Mouse (Mus musculus) liver, embryonic 13.5 days (tissue): ENCODE measurements around the gene Ubox5. TPM values are rescaled to one million over a fixed set of nuclear protein-coding genes. Genes with fewer than 3 reads are reported as not detected.
A peak's percentile ranks its signal among the peaks of the same experiment; 100 is the strongest.

Source experiments
- ATAC-seq: fragments of 200-750 bp; cut with Nextera tagmentation; 2 replicates; pipeline ENCODE4 v1.8.0; 2017; ENCODE audit warnings: low read depth, mild to moderate bottlenecking, moderate number of reproducible peaks, moderate library complexity
- DNase-seq: peaks from one replicate; pipeline ENCODE4 v3.0.0; 2022
- H3K27ac ChIP-seq: fragments of 300-500 bp; sonication (generic); 2 replicates; pipeline ENCODE4 v1.5.1; 2015; ENCODE audit warnings: moderate library complexity, mild to moderate bottlenecking, inconsistent platforms
- H3K27me3 ChIP-seq: fragments of 300-500 bp; sonication (generic); 2 replicates; pipeline ENCODE4 v1.6.1; 2015; ENCODE audit warnings: mild to moderate bottlenecking, inconsistent platforms
- H3K36me3 ChIP-seq: fragments of 300-500 bp; sonication (generic); 2 replicates; pipeline ENCODE4 v1.6.1; 2015; ENCODE audit warnings: mild to moderate bottlenecking, inconsistent platforms
- H3K4me1 ChIP-seq: fragments of 300-500 bp; sonication (generic); replicated peaks from 2 replicates; pipeline ENCODE4 v1.6.1; 2015; ENCODE audit warnings: inconsistent platforms
- H3K4me2 ChIP-seq: fragments of 300-500 bp; sonication (generic); 2 replicates; pipeline ENCODE4 v1.6.1; 2015; ENCODE audit warnings: inconsistent platforms, mild to moderate bottlenecking, moderate library complexity
- H3K4me3 ChIP-seq: fragments of 300-500 bp; sonication (generic); replicated peaks from 2 replicates; pipeline ENCODE4 v1.5.1; 2015; ENCODE audit warnings: mild to moderate bottlenecking, inconsistent platforms
- H3K9ac ChIP-seq: fragments of 300-500 bp; sonication (generic); 2 replicates; pipeline ENCODE4 v1.6.1; 2015; ENCODE audit warnings: mild to moderate bottlenecking, inconsistent platforms
- H3K9me3 ChIP-seq: fragments of 300-500 bp; sonication (generic); replicated peaks from 2 replicates; pipeline ENCODE4 v1.6.1; 2016; ENCODE audit warnings: inconsistent platforms
- WGBS: fragments of 180-500 bp; shearing (Covaris S2); methylation state at CpG from one replicate; pipeline ENCODE4 v1.1.7; 2015; ENCODE audit not compliant: insufficient replicate concordance; 5-methylcytosine and 5-hydroxymethylcytosine counted together
- polyA plus RNA-seq: library from polyadenylated mRNA; unstranded; fragments of >200 nt; fragmentation: Nextera tagmentation; extraction: Ambion mirVana; gene quantifications from 2 replicates; pipeline ENCODE4 v1.2.1, GENCODE M21; 2015

Ubox5 gene
- polyA plus RNA-seq, 1 experiment from 2014 or later: 6.2 TPM

GRCm38 (mm10) chr2:130554841-130555240 lies 75.0 kb downstream of the Ubox5 start:
- H3K27me3 ChIP-seq: no peaks in the 10 kb centered on the region
- H3K27ac ChIP-seq: no peak overlapping the region
- DNase-seq (no peak), ATAC-seq (no peak)
- H3K9me3 ChIP-seq: no peaks in the 10 kb centered on the region
- no peak overlapping the region for H3K9ac ChIP-seq
- 72% methylated on average over 7 of the region's 7 CpGs for WGBS
- H3K4me3 ChIP-seq: no peak overlapping the region
- H3K4me1 ChIP-seq: no peaks in the 10 kb centered on the region
- H3K4me2 ChIP-seq: no peak overlapping the region
- peaks cover 52% of the 10 kb centered on the region for H3K36me3 ChIP-seq

GRCm38 (mm10) chr2:130546957-130547356 lies 82.9 kb downstream of the Ubox5 start:
- Histone ChIP-seq H3K4me1 (peaks cover 31% of the 10 kb centered on the region), H3K4me2 (no peak overlapping the region), H3K9me3 (no peaks in the 10 kb centered on the region), H3K9ac (no peak overlapping the region), H3K27me3 (no peaks in the 10 kb centered on the region), H3K4me3 (no peak overlapping the region), H3K27ac (no peak overlapping the region), H3K36me3 (peaks cover 81% of the 10 kb centered on the region)
- ATAC-seq (peak; percentile 90), DNase-seq (peak; percentile 28)
- 45% methylated on average over 8 of the region's 8 CpGs for WGBS

GRCm38 (mm10) chr2:130540266-130540665 lies 89.6 kb downstream of the Ubox5 start:
- Histone ChIP-seq H3K27me3 (no peaks in the 10 kb centered on the region), H3K4me2 (no peak overlapping the region), H3K36me3 (peaks cover 75% of the 10 kb centered on the region), H3K4me1 (peaks cover 7% of the 10 kb centered on the region; the same call in 1 of the 2 replicates), H3K27ac (no peak overlapping the region), H3K9ac (no peak overlapping the region), H3K4me3 (no peak overlapping the region), H3K9me3 (no peaks in the 10 kb centered on the region)
- 74% methylated on average over 9 of the region's 9 CpGs for WGBS
- ATAC-seq (no peak), DNase-seq (no peak)

Other genes starting within 250 kb of the Ubox5 start
- 5.3 and 7.2 TPM in 2 replicates for gene Cpxm1, start 232.5 kb downstream of the Ubox5 start, polyA plus RNA-seq
- gene Gm28372, start 224.8 kb downstream of the Ubox5 start, polyA plus RNA-seq: not detected in 2 replicates
- gene 1700020A23Rik, start 224.8 kb downstream of the Ubox5 start, polyA plus RNA-seq: not detected in 2 replicates
- gene Tmem239, start 223.6 kb downstream of the Ubox5 start, polyA plus RNA-seq: not detected in 2 replicates
- gene Vps16, start 205.7 kb downstream of the Ubox5 start, polyA plus RNA-seq: 46.0 and 47.3 TPM in 2 replicates
- 3.5 and 3.8 TPM in 2 replicates for gene Pced1a, start 205.3 kb downstream of the Ubox5 start, polyA plus RNA-seq
- 29.9 and 34.8 TPM in 2 replicates for gene Ptpra, start 179.8 kb downstream of the Ubox5 start, polyA plus RNA-seq
- 65.7 and 68.3 TPM in 2 replicates for gene Mrps26, start 66.3 kb downstream of the Ubox5 start, polyA plus RNA-seq
- gene Oxt, start 53.9 kb downstream of the Ubox5 start, polyA plus RNA-seq: not detected in 2 replicates
- gene Avp, start 47.5 kb downstream of the Ubox5 start, polyA plus RNA-seq: not detected in 2 replicates
- 12.0 and 16.8 TPM in 2 replicates for gene Fastkd5, start within 50 bp of the Ubox5 start, polyA plus RNA-seq
- 0.95 and 1.3 TPM in 2 replicates for gene Lzts3, start 12.8 kb upstream of the Ubox5 start, polyA plus RNA-seq
- gene Ddrgk1, start 34.6 kb upstream of the Ubox5 start, polyA plus RNA-seq: 41.7 and 43.6 TPM in 2 replicates
- gene Itpa, start 37.6 kb upstream of the Ubox5 start, polyA plus RNA-seq: 66.5 and 78.5 TPM in 2 replicates
- gene Slc4a11, start 67.5 kb upstream of the Ubox5 start, polyA plus RNA-seq: 0.07 and 0.14 TPM in 2 replicates